Mouse (Mus musculus): ENCODE data around the gene Dpep2nb.
A peak's percentile ranks its signal among the peaks of the same experiment; 100 is the strongest.
"Not testable (repeated sequence)": the region's sequence is repeated elsewhere in the genome, so short reads cannot be mapped to it uniquely, and the experiment has no call there.

The Dpep2nb gene

DNA sequence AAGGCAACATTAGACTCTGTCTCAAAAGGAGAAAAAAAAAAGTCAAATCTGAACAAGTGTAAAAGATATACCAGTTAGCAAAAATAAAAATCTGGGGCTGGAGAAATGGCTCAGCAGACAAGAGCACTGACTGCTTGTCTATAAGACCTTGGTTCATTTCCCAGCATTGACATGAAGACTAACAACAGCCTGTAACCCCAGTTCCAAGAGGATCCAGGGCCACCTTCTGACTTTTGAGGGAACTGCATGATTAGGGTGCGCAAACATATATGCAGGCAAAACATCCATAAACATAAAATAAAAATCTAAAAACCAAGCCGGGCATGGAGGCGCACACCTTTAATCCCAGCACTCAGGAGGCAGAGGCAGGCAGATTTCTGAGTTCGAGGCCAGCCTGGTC lies 638 bp upstream of the Dpep2nb start:
- DNase-seq = no peak

DNA sequence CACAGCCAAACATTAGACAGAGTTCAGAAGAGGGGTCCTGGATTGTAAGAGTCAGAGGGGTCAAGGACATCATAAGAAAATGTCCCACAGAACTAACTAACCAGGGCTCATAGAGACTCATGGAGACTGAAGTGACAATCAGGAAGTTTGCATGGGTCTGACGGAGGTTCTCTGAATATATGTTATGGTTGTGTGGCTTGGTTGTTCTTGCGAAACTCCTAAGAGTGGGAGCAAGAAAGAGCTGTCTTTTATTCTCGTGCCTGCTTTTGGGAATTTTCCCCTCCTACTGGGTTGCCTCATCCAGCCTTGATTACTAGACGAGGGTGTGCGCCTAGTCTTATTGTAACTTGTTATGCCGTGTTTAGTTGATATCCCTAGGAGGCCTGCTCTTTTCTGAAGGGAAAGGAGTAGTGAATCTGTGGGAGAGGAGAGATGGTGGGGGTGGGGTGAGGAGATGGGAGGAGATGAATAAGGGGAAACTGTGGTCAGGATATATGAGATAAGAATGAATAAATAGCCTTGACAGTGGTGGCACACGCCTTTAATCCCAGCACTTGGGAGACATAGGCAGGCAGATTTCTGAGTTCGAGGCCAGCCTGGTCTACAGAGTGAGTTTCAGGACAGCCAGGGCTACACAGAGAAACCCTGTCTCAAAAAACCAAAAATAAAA lies 1.1 kb downstream of the Dpep2nb start:
- no peak for DNase-seq

DNA sequence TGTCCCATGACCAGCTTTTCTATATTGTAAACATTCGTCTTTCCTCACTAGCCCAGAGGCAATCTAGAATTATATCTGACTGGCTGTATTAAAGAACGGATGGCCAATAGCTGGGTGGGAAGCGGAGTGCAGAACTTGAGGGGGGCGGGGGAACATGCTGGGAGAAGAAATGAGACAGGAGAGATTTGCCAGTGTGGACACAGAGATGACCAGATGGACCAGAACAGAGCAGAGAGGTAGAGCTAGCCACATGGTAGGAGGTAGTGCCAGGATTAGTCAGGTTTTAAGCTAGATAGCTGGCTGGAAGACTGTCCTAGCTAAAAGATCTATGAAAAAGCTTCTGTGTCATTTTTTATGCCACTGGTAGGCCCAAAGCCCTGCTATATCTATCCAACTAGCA lies 3.9 kb downstream of the Dpep2nb start:
- no peak for DNase-seq

DNA sequence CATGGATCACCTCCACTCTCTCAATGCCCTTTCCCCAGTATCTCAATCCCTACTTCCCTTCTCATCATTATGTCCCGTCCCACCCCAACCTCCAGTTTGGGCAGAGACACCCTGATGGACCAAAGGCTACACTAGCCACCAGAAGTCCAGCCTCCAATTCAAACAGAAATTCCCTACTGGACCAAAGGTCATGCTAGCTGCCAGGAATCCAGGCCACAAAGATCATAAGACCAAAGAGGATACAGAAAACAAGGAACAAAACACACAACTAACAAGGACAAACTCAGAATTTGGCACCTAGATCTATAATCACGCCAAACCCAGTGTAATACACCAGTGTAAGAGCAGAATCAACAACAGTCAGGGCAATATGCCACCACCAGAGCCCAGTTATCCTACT lies 6.8 kb downstream of the Dpep2nb start:
- peak; percentile 59 for DNase-seq

DNA sequence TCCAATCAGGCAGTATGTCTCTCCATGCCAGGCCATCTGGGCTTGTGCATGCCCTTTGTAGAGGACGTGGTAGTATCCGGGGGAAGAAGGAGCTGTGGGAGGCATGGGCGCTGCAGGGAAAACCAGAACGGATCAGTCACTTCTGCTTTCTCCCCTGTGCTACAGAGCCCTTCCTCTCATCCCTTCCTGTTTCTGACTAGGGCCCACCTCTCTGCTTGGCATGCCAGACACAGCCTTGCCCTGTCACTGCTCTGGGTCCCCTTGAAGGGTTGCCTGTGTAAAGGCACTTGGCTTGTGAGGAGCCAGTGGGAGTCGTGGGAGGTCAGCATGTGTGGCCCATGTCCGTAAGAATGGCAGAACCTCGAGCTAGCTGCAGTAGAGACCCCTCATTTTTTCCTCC lies 9.4 kb downstream of the Dpep2nb start:
- no peak for DNase-seq

DNA sequence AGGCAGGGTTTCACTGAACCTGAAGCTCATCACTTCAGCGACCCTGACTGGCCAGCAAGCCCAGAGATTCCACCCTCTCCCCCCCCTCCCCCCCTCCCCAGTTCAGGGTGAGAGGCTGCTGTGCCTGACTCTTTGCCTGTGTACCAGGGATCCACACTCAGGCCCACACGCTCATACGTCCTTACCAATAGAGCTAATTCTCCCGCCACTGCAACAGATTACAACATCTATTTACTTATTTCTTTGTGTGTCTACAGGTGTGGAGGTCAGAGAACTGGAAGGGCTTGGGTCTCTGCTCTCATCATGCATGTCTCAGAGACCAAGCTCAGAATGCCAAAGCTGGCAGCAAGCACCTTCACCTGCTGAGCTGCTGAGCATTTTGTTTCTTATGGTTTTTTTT lies 12.5 kb downstream of the Dpep2nb start:
- DNase-seq = no peak

DNA sequence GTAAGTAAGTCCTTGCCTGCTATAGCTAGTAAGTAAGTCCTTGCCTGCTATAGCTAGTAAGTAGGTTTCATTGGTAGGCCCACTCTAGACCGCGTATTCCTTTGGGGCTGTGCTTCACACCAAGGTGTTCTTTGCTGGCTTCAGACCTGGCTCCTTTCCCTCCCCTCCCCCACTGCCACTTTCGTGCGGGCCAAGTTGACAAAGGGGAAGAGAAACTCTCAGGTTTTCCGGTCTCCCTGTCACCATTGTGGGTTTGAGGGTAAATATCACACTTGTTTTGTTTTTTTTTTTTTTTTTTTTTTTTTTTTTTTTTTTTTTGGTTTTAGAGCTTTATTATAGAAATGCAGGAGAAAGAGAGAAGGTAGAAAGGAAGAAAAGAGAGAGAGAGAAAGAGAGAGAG lies 13.3 kb downstream of the Dpep2nb start:
- DNase-seq = no peak

DNA sequence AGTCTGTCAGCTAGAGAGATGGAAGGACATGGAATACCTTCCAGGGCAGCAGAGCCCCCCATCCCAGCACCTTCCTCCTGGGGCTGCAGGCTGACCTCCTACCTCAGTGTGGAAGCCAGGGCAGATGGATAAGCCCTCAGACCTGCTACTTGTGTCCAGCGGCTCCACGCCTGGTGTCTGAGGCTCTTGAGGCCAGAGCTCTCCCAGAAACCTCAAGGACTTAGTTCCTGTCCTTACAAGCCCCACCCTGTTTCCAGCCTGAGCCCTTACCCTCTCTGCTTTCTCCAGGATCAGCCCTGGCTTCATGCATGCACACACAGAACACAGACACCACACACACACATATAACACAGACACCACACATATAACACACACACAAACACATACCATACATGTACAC lies 14.2 kb downstream of the Dpep2nb start:
- DNase-seq = no peak

DNA sequence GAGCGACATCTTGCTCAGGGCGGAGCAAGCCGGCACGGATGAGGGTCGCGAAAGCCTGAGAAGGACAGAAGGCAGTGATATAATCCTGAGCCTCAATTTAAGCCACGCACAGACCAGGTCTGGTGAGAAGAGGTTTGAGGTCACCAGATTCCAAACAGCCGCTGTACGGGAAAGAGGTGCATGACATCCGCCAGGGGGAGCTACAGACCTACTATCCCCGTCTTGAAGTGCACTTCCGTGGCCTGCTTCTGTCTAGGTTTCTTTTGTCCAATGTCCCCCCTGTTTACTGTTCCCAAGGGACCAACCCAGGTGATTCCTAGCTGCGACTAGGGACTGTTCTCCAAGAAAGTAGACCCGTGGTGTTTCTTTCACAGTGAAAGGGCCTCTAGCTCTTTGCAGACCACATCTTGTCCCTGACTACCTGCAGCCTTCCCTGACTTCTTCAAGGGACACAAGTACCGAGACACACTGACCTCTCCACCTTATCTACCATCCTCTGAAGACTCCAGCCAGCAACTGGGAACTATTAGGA lies 14.9 kb downstream of the Dpep2nb start, which contains the start of gene Dus2:
Gene Dus2 (plus strand): TSS at position 482 of the 532 bp plus-strand sequence.
- peak; percentile 61 for DNase-seq

DNA sequence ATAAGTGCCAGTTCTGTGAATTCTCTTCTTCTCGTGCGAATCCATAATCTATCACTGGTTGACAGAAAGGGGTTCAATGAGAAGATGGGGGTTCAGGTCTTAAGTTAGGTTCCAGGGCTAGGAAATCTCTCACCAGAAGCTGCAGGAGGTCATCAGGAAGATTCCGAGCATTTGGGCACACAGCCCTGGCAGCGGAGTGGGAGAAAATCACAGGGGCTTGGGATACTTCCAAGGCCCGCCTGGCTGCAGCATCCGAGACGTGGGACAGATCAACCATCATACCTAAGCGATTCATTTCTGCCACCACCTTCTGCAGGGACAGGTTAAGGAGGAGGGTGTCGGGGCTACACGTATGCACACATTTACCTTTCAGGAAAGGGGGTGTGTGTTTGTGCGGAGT lies 17.2 kb downstream of the Dpep2nb start:
- no peak for DNase-seq

DNA sequence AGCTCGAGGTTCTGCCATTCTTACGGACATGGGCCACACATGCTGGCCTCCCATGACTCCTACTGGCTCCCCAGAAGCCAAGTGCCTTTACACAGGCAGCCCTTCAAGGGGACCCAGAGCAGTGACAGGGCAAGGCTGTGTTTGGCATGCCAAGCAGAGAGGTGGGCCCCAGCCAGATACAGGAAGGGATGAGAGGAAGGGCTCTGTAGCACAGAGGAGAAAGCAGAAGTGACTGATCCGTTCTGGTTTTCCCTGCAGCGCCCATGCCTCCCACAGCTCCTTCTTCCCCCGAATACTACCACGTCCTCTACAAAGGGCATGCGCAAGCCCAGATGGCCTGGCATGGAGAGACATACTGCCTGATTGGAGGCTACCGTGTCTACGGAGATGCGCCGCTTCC lies 22.4 kb downstream of the Dpep2nb start:
- DNase-seq = not testable (repeated sequence)

DNA sequence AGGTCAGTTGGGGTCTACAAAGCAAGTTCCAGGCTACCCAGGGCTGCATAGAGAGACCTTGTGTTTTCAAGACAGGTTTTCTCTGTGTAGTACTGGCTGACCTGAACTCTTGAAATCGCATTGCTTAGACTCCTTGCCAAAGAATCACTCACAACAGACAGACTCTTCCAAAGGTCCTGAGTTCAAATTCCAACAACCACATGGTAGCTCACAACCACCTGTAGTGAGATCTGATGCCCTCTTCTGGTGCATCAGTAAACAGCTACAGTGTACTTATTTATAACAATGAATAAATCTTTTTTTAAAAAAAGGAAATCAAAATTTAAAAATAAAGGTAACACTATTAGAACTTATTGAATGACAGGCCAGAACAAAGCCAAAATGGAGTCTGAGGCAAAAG lies 24.6 kb downstream of the Dpep2nb start:
- DNase-seq = no peak

DNA sequence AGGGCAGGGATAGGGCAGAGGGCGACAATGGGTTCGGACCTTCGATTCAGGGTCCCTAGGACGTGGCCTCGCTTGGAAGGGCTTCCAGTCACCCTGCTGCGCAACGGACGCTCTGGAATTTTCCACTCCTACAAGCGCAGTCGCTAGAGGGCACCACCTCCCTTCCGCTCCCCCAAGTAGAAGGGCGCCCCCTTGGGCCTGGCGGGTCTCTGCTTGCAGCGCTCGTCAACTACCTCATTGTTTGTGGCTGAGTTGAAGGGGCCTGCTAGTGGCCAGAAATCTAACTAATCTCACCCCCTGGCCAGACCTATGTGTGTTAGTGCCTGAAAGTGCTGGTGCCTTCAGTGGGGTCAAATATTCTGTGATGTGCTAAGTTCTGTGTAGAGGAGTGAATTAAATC lies 26.4 kb downstream of the Dpep2nb start, which contains the start of gene Dpep3:
Gene Dpep3 (minus strand): TSS at position 105 of the 400 bp plus-strand sequence.
- DNase-seq = no peak

DNA sequence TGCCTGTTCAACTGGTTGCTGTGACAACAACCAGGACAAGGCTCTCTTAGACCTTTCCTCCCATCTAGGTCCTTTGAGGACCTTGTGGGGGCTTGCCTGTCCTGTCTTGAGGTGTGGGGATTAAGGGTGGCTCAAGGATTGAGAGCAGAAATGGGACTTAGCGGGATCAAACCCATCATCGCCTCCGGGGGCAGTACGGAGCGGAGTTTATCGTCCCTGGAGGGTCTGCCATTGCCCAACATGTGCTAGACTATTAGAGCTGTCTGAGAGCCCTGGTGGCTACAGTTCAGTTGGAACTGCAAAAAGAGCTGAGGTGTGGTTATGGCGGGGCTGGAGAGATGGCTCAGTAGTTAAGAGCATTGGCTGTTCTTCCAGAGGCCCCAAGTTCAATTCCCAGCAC lies 30.4 kb downstream of the Dpep2nb start:
- DNase-seq = no peak

DNA sequence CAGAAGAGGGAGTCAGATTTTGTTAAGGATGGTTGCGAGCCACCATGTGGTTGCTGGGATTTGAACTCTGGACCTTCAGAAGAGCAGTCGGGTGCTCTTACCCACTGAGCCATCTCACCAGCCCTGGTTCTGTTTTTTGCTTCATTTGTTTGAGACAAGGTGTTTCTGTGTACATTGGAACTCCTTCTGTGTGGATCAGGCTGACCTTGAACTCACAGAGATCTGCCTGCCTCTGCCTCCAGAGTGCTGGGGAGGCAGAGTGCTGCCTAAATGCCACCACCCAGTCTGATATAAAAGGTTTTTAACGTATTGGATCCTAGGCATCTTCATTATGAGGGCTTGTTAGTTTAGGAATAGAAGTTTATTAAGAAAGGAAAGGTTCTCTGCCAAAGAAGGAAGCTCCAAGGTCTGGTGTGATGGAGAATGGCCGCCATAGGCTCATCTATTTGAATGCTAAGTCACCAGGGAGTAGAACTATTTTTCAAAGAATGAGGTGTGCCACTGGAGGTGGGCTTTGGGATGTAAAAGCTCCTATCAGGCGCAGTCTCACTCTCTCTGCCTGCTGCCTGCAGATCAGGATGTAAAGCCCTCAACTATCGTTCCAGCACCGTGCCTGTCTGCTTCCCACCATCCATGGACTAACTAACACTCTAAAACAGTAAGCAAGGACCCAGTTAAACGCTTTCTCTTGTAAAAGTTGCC lies 34.6 kb downstream of the Dpep2nb start:
- DNase-seq = no peak

DNA sequence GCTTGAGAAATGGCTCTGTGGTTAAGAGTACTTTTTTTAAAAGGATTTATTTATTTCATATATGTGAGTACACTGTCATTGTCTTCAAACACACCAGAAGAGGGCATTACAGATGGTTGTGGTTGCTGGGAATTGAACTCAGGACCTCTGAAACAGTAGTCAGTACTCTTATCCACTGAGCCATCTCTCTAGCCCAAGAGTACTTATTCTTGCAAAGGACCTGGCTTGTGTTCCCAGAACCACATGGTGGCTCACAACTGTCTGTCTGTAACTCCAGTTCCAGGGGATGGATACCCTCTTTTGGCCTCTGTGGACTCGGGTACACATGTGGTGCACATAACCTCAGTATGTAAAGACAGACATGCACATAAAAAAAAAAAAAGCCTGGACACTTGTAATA lies 36.4 kb downstream of the Dpep2nb start:
- no peak for DNase-seq

DNA sequence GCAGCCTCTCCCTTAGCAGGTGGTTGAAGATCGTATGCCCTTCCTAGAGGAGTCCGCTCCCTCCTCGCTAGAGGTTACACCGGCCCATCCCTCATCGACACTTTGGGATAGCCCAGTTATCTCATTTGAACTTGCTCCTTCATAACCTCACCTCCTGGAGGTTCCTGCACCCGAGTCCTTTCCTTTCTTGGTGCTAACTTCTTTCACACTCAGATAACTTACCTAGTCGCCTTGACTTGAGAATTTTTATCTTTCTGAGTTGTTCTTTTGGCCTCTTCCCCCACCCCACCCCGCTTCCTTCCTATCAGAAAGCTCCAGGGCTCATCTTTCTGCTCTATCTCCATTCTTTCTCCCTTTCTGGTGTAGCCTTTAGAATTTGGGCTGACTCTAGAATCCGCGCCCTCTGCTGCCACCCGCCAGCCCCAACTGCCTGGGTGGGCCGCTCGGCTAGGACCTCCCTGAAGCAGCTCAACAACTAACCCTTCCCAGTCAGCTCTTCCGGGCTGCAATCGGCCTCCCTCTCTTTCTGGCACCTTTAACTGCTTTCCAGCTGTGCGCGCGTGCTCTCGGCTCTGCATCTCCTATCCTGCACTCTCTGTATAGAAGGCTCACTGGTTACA lies 39.0 kb downstream of the Dpep2nb start:
- no peak for DNase-seq

DNA sequence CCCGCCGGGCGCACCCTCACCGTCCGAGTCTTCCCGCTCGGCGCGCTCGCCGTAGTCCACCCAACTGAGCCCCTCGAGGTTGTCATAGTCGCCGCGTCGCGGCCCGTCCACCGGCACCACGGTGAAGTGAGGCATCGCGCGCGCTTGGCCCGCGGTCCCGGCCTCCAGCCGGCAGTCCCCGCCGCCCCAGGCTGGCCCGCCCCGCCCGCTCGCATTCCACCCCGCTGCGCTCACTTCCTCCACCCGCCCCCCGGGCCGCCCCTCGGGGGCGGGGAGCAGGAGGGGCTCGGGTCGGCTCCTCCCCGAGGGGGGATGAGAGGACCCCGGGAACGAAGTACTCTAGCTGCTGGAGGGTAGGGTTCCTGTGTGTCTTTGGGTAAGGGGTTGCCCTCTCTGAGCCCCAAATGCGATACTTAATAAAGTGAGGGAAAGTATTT lies 39.9 kb downstream of the Dpep2nb start, which contains the start of gene Slc12a4:
Gene Slc12a4 (minus strand): TSS at position 193 of the 437 bp plus-strand sequence.
- peak; percentile 71 for DNase-seq

DNA sequence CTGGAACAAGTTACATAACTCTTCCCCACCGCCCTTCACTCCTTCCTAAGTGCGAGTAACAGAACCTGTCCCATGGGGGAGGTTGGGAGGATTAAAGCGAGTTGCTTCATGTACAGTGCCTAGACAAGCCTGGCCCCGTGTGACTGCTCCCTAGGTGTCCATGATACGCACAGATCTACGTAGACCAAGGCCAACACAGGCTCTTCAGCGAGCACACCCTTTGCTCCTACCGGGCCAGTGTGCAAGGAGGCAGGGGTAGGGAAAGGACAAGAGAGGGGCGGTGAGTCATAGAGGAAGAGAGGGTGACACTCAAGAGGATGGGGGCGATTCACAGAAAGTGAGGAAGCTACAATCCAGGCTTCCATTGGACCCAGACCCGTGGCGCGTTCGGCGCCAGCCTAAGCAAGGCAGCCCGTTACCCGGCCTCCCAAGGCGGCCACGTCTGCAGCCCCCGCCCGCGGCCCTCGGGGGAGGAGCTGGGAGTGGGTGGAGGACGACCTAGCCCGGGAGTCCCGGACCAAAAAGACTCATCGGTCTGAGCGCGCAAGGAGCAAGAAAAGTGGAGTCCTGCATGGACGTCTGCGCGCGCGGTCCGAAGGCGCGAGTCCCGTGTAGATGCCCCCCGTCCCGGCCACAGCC lies 40.4 kb downstream of the Dpep2nb start:
- peak; percentile 30 for DNase-seq

DNA sequence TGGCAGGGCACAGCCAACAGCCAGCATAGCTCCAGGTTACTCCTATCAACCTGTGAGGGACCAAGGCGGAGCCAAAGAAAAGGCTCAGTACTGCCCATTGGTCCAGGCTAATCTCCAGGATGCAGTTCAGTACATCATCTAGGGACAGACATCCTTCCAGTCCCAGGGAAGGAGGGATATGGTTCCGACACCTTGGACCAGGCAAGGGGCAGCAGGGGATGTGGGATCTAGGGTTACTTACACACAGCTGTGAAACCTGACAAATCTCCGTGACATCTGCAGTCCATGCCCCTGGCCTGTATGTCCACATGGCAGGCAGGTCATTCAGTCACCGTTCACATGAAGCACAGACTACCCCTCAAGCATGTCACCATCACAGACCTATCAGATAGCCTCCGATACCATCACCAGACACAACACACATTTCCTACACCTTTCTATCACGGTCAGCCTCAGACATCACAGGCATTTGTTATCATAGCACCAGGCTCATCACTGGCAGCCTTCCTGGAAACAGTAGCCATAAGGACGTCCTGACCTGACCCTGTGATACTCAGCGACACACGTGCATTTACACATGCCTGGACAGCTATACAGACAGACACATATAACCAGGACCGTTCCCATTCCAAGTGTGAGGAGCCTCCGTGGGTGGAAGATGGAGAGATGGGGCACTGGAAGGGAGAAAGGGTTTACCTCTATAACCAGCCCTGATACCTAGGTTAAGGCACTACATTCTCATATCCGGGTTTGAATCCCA lies 41.1 kb downstream of the Dpep2nb start:
- no peak for DNase-seq

DNA sequence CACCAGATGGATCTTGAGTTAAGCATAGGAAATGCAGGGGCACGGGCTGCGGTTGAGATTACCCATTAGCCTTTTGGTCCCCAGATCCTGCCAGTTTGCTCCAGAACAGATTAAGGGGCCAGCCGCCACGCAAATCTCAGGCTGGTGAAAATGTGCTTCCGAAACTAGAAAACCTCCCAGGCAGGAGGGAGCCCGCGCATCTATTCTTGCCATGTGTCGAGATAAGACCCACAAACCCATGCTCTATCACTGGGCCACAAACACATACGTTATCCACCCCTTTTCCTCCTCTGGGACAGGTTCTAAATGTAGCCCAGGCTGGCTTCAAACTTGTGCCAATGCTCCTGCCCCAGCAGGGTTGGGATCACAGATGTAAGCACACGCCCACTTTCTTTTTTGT lies 44.2 kb downstream of the Dpep2nb start:
- no peak for DNase-seq

DNA sequence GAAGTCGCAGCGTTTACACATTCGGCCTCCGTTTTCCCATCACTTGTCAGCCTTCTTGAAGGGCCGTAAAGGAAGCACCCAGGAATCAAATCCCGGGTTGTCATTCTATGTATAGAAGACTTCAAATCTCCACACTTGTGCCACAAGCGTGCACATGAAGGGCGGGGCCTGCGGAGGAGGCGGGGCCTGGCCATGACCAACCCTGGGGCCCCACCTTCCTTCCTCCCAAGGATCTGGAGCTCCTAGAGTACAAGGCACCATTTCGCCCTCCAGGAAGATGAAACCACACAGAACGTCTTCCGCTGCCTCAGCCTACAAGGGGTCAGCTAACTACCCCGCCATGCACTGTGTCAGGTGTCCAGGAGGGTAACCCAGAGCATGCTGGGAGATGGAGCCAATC lies 44.7 kb downstream of the Dpep2nb start:
- DNase-seq = no peak

All from kidney, adult 11 months (tissue).